Mouse (Mus musculus): ENCODE data around the gene Sema5a. TPM values are rescaled to one million over a fixed set of nuclear protein-coding genes. Genes with fewer than 3 reads are reported as not detected.

Gene Sema5a
- 4.7 TPM for polyA plus RNA-seq (2014; fragmentation: Illumina TruSeq; extraction: RNeasy Lipid Tissue Mini Kit (QIAGEN cat#74804); ENCODE audit: low read depth, low replicate concordance)

GRCm38 (mm10) chr15:32244344-32244955, at the start of gene Sema5a:
Sema5a (plus strand) TSS chr15:32244810.

Other genes with a start within 250 kb of the Sema5a start
- not detected for gene Tas2r119, start 67.5 kb upstream of the Sema5a start, polyA plus RNA-seq (2014; fragmentation: Illumina TruSeq; extraction: RNeasy Lipid Tissue Mini Kit (QIAGEN cat#74804); ENCODE audit: low read depth, low replicate concordance)

Measured in testis, adult 10 weeks (tissue).